Mouse (Mus musculus) embryonic facial prominence, embryonic 12.5 days (tissue): ENCODE results near the gene Dnaja3. TPM values are rescaled to one million over a fixed set of nuclear protein-coding genes. Genes with fewer than 3 reads are reported as not detected.

ENCODE experiments used
- ATAC-seq: fragments of 200-750 bp; cut with Nextera tagmentation; 2 replicates; pipeline ENCODE4 v1.8.0; 2017; ENCODE audit not compliant: insufficient number of reproducible peaks, insufficient read depth, low FRiP score, low TSS enrichment
- H3K27ac ChIP-seq: fragments of 300-500 bp; sonication (generic); 2 replicates; pipeline ENCODE4 v1.5.1; 2016; ENCODE audit warnings: mild to moderate bottlenecking
- H3K27me3 ChIP-seq: fragments of 300-500 bp; sonication (generic); 2 replicates; pipeline ENCODE4 v1.6.1; 2016; ENCODE audit warnings: mild to moderate bottlenecking, moderate library complexity
- H3K36me3 ChIP-seq: fragments of 300-500 bp; sonication (generic); 2 replicates; pipeline ENCODE4 v1.6.1; 2016; ENCODE audit warnings: mild to moderate bottlenecking
- H3K4me1 ChIP-seq: fragments of 300-500 bp; sonication (generic); 2 replicates; pipeline ENCODE4 v1.6.1; 2016
- H3K4me2 ChIP-seq: fragments of 300-500 bp; sonication (generic); replicated peaks from 2 replicates; pipeline ENCODE4 v1.6.1; 2016; ENCODE audit warnings: mild to moderate bottlenecking, moderate library complexity
- H3K4me3 ChIP-seq: fragments of 300-500 bp; sonication (generic); 2 replicates; pipeline ENCODE4 v1.5.1; 2016; ENCODE audit warnings: mild to moderate bottlenecking
- H3K9ac ChIP-seq: fragments of 300-500 bp; sonication (generic); 2 replicates; pipeline ENCODE4 v1.6.1; 2016; ENCODE audit warnings: mild to moderate bottlenecking, moderate library complexity
- H3K9me3 ChIP-seq: fragments of 300-500 bp; sonication (generic); 2 replicates; pipeline ENCODE4 v1.6.1; 2016; ENCODE audit warnings: mild to moderate bottlenecking, moderate library complexity
- WGBS: fragments of 180-500 bp; shearing (Covaris S2); methylation state at CpG from one replicate; pipeline ENCODE4 v1.1.7; 2016; 5-methylcytosine and 5-hydroxymethylcytosine counted together
- polyA plus RNA-seq: library from polyadenylated mRNA; unstranded; fragments of >200 nt; fragmentation: Nextera tagmentation; extraction: Ambion mirVana; gene quantifications from 2 replicates; pipeline ENCODE4 v1.2.1, GENCODE M21; 2016

Gene Dnaja3
- 57.1 and 59.8 TPM in 2 replicates for polyA plus RNA-seq

DNA sequence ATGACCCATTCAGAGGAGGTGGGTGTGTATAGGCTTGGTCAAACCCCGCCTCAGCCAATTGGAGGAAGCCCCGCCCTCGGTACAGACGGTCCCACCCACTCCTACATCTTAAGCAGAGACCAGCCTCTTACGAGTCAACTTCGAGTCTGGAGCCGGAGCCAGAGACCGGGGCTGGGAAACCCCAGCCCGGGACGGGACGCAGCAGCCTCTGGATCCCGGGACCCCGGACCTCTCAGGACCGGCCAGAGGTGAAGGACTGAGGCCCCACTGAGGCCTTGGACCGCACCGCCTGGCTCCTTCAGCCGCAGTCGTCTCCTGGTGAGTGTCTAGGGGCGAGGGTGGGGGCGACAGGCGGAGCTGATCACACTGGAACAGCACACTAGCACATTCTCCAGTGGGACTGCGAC is at the start of gene Dnaja3, which contains the start of gene Vasn:
Gene Dnaja3, plus strand, starts transcription at position 159 of the 407 bp plus-strand sequence.
Gene Vasn, plus strand, starts transcription at position 111 of the 407 bp plus-strand sequence.
- Histone ChIP-seq H3K27ac (peak within 1 kb of the TSS; percentile 93), H3K4me3 (peak within 1 kb of the TSS; percentile 79), H3K36me3 (peaks cover 12% of the 10 kb centered on the region; the same call in 1 of the 2 replicates), H3K4me1 (peaks cover 51% of the 10 kb centered on the region), H3K27me3 (no peaks in the 10 kb centered on the region), H3K9ac (peak within 1 kb of the TSS; percentile 86), H3K9me3 (no peaks in the 10 kb centered on the region), H3K4me2 (peak within 1 kb of the TSS; percentile 63)
- peak; percentile 96 for ATAC-seq
- WGBS: under 1% methylated on average over 22 of the region's 22 CpGs

DNA sequence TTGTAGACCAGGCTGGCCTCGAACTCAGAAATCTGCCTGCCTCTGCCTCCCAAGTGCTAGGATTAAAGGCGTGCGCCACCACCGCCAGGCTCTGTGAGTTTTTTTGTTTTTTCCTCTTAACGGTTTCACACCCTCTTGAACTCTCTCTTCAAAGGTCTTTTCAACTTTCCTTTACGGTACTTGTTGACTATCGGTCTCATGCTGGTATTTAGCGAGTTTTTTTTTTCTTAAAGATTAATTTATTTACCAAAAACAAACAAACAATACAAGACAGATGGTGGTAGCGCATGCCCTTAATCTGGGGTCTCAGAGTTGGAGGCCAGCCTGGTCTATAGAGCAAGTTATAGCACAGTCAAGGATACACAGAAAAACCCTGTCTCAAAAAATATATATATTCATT is 49.6 kb upstream of the Dnaja3 start:
- WGBS: 98% methylated on average over 9 of the region's 9 CpGs
- Histone ChIP-seq H3K27ac (no peak overlapping the region), H3K4me1 (peaks cover 34% of the 10 kb centered on the region)

DNA sequence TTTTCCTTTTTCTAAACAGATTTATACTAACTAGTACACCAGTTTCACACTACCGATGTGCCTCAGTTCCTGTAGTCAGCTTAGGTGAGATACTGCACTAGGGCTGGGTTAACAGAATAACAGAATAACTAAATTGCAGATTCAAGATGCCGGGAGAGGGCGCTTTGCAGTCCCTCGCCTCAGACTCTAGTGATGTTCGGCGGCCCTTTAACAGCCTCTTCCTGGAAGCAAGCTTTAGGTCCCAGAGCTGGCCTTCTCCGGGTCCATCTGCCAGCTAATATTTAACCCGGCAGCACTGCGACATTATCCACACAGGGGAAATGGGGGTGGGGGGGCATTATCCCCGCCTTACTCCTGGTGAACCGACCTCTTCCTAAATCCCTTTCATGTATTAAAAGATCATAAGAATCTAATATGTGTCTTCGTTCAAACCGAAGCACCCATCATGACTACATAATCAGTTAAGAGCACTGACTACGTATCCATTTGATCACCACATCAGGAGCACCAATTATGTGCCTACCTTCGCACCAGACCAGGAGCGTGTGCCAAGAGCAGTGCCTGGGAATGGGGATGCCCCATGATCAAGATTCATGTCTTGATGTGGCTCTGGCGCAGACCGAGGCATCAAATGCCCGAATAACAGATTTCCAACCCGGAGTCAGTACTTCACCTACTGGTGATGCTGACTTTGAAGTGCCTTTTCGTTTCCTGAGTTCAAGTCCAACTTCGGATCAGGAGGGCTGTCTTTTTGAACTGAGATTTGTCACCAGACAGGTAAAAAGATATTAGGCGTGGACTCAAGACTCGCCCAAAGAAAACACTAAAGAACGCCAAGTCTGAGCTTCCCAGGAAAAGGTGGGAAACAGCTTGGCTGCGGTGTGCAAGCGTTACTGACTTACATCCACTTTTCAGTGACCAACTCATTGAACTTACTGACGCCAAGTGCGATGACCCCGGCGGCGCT is 46.6 kb upstream of the Dnaja3 start:
- H3K4me1 ChIP-seq: peaks cover 47% of the 10 kb centered on the region
- no peaks in the 10 kb centered on the region for H3K27me3 ChIP-seq
- peak overlapping the region; percentile 93 for H3K4me2 ChIP-seq
- no peaks in the 10 kb centered on the region for H3K9me3 ChIP-seq
- no peak for ATAC-seq
- H3K36me3 ChIP-seq: peaks cover 8% of the 10 kb centered on the region
- 13% methylated on average over 32 of the region's 32 CpGs for WGBS
- peak overlapping the region; percentile 89 for H3K4me3 ChIP-seq
- H3K9ac ChIP-seq: peak overlapping the region; percentile 93
- H3K27ac ChIP-seq: peak overlapping the region; percentile 97

More for the DNA sequence above, 49.6 kb upstream of the Dnaja3 start:
- H3K36me3 ChIP-seq: peaks cover 8% of the 10 kb centered on the region
- H3K27me3 ChIP-seq: no peaks in the 10 kb centered on the region
- H3K4me2 ChIP-seq: no peak overlapping the region
- no peak overlapping the region for H3K4me3 ChIP-seq
- H3K9ac ChIP-seq: no peak overlapping the region
- no peaks in the 10 kb centered on the region for H3K9me3 ChIP-seq
- ATAC-seq: no peak

DNA sequence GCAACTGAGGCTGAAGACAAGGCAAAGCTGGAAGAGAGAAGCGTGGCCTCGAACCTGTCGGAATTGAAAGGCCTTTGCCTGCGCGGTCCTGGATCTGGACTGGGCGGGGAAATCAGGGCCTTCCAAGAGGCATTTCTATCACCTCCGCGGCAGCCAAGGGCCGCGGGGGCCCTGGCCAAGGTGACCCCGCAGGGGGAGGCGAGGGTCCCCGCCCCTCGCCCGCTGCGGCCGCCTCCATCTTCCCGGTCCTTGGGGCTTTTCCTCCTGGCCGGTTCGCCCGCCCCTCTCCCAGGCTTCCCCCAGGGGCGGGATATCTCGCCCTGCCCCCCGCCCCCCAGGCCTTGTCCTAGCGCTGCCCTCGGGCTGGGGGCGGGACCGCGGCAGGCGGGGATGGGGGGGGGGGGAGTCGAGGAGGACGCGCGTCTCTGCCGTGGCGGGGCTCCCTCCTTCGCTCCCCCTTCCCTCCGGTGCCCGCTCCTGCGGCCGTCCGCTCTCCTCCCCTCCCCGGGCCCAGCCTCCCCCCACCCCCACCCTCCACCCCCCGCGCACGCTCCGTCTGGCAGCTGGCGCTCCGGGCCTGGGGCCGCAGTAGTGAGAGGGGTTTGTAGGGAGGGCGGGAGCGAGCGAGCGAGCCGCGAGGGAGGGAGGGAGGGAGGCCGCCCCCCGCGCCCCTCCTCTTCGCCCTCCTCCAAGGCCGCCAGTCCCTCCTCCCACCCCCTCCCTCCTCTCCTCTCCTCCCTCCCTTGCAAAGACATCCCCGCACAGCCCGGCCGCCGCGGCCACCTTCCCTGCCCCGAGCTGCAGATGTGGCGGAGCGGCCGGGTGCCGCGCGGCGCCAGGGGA is 45.6 kb upstream of the Dnaja3 start, which contains the start of gene Glis2:
Gene Glis2, plus strand, starts transcription at position 743 of the 843 bp plus-strand sequence.
- Histone ChIP-seq H3K4me3 (peak within 1 kb of the TSS; percentile 89), H3K9ac (peak within 1 kb of the TSS; percentile 93), H3K9me3 (no peaks in the 10 kb centered on the region), H3K4me1 (peaks cover 57% of the 10 kb centered on the region), H3K36me3 (peaks cover 8% of the 10 kb centered on the region), H3K27ac (peak within 1 kb of the TSS; percentile 97), H3K27me3 (no peaks in the 10 kb centered on the region), H3K4me2 (peak within 1 kb of the TSS; percentile 93)
- ATAC-seq: peak; percentile 75
- WGBS: under 1% methylated on average over 33 of the region's 74 CpGs

DNA sequence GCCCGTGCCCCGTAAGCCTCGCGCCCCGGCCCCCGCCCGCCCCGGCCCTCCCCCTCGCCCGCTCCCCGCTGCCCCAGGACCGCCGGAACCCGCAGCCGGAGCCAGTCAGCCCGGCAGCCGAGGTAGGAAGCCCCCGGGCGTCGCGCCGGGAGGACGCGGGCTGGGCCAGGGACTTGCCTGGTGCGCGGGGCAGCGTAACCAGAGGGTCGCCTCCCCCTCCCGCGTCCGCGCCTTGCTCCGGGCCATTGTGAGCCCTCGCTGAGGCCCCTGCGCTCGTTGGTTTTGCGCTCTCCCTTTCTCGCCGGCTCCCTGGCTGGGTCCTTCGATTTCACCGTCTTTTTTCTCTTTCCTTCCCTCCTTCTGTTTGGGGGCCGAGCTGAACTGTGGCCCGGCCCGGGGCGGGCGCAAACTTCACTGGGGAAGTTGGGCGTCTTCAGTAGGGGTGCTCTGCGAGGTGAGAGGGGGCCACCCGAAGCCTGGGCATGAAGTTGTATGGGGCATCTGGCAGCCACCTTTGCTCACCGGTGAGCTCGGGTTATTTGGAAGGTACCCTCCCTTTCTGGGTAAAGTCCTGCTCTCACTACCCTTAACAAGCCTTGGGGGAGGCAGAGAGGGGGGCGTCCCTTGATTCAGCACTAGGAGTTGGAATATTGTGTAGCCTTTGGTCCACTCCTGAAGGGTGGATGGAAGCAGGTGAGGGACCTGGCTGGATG is 44.8 kb upstream of the Dnaja3 start:
- 0% methylated on average over 38 of the region's 52 CpGs for WGBS
- no peaks in the 10 kb centered on the region for H3K27me3 ChIP-seq
- peak overlapping the region; percentile 93 for H3K4me2 ChIP-seq
- H3K4me1 ChIP-seq: peaks cover 65% of the 10 kb centered on the region
- peak overlapping the region; percentile 93 for H3K9ac ChIP-seq
- peak overlapping the region; percentile 97 for H3K27ac ChIP-seq
- H3K9me3 ChIP-seq: no peaks in the 10 kb centered on the region
- ATAC-seq: peak; percentile 3; the same call in 1 of the 2 replicates
- peaks cover 8% of the 10 kb centered on the region for H3K36me3 ChIP-seq
- H3K4me3 ChIP-seq: peak overlapping the region; percentile 89

DNA sequence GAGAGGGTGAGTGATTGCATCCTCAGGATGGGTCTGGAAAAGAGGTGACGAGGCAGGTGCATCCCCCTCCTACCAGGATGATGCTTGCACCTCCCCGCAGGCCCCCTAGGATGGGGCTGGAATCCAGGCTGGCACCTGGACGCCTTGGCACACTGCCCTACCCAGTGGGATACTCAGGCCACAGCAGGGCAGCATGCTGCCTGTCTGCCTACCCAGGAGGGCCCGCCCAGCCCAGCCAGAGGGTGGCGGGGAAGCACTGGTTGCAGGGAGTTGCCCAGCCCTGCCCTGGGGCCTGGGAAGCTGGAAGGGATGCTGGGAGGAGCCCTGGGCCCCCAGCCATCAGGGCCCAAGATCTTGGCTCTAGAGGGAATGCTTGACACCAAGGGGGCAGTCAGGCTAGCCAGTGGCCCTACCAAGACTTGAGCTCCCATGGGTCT is 44.2 kb upstream of the Dnaja3 start:
- Histone ChIP-seq H3K4me2 (peak overlapping the region; percentile 93), H3K27me3 (no peaks in the 10 kb centered on the region), H3K9me3 (no peaks in the 10 kb centered on the region), H3K4me1 (peaks cover 71% of the 10 kb centered on the region), H3K4me3 (peak overlapping the region; percentile 89), H3K27ac (peak overlapping the region; percentile 97), H3K9ac (peak overlapping the region; percentile 93), H3K36me3 (peaks cover 4% of the 10 kb centered on the region)
- ATAC-seq: peak; percentile 6; the same call in 1 of the 2 replicates
- WGBS: 1% methylated on average over 5 of the region's 5 CpGs

DNA sequence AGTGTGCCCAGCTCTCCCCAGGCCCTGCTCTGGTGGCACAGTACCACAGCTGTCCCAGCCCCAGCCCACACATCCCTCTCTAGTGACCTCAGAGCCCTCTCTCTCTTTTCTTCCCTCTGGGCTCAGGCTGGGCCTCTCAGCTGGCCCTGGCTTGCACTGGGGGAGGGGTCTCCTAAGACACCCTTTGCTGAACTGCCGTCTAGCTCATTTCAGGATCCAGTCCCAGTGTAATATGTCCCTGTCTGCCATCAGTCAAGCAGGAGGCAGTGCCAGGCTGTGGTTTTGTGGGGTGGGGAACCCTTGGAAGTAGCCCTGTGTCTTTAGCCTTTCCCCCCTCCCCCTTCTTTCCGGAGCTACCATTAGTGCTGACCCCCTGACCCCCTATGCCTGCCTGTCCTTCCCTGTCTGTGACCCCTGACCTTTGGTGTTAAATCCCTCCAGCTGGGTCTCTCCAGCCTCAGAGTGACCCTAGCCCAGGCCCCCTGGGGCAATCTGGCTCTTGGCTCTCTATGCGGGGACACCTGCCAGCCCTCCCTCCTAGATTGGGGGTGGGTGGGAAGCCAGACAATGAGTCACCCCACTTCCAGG is 43.6 kb upstream of the Dnaja3 start:
- peaks cover 76% of the 10 kb centered on the region for H3K4me1 ChIP-seq
- ATAC-seq: peak; percentile 7; the same call in 1 of the 2 replicates
- peak overlapping the region; percentile 93 for H3K4me2 ChIP-seq
- 5% methylated on average over 3 of the region's 3 CpGs for WGBS
- no peaks in the 10 kb centered on the region for H3K27me3 ChIP-seq
- H3K36me3 ChIP-seq: no peaks in the 10 kb centered on the region
- H3K27ac ChIP-seq: peak overlapping the region; percentile 97
- peak overlapping the region; percentile 93 for H3K9ac ChIP-seq
- peak overlapping the region; percentile 89 for H3K4me3 ChIP-seq
- no peaks in the 10 kb centered on the region for H3K9me3 ChIP-seq

DNA sequence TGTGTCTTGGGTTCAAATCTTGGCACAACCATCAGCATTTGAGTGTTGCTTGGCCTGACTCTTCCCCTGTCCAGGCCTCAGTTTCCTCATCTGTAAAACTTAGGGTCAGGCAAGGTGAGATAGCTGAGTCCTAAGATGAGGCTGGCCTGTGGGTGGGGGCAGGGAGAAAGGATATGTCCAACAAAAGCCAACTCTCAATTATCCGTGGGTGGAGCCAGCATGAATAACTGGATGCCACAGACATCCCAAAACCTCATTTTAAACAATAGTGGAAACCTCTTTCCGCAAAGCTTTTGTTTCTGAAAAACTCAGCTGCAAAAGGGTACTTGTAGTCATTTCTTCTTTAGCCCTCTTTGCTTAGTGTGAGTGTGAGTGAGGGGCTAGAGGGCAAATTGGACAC is 43.0 kb upstream of the Dnaja3 start:
- H3K9ac ChIP-seq: peak overlapping the region; percentile 93
- 52% methylated on average over 2 of the region's 2 CpGs for WGBS
- H3K27ac ChIP-seq: peak overlapping the region; percentile 97; the same call in 1 of the 2 replicates
- ATAC-seq: no peak
- peak overlapping the region; percentile 93 for H3K4me2 ChIP-seq
- no peaks in the 10 kb centered on the region for H3K27me3 ChIP-seq
- H3K4me3 ChIP-seq: peak overlapping the region; percentile 89
- H3K4me1 ChIP-seq: peaks cover 81% of the 10 kb centered on the region
- no peaks in the 10 kb centered on the region for H3K36me3 ChIP-seq
- H3K9me3 ChIP-seq: no peaks in the 10 kb centered on the region

DNA sequence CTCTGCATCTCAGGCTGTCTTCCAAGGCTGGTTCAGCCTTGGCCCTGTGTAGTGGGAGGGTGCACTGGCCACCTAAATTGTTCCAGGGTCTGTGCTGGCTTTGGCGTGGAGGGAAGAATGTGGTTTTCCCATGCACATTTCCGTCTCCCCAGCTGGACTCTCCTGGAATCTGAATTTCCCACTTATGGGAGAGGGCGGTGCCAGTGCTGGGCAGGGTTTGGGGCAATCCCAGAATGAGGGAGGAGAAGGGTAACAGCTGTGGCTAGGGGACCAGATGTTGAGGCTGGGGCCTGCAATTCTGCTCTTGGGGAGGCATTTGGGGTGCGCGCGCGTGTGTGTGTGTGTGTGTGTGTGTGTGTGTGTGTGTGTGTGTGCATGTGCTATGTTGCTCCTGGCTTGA is 42.5 kb upstream of the Dnaja3 start:
- Histone ChIP-seq H3K9me3 (no peaks in the 10 kb centered on the region), H3K27ac (peak overlapping the region; percentile 97; the same call in 1 of the 2 replicates), H3K4me1 (peaks cover 84% of the 10 kb centered on the region), H3K4me3 (peak overlapping the region; percentile 89; the same call in 1 of the 2 replicates), H3K9ac (peak overlapping the region; percentile 38), H3K36me3 (no peaks in the 10 kb centered on the region), H3K27me3 (no peaks in the 10 kb centered on the region), H3K4me2 (peak overlapping the region; percentile 93)
- WGBS: 51% methylated on average over 7 of the region's 7 CpGs
- ATAC-seq: no peak

DNA sequence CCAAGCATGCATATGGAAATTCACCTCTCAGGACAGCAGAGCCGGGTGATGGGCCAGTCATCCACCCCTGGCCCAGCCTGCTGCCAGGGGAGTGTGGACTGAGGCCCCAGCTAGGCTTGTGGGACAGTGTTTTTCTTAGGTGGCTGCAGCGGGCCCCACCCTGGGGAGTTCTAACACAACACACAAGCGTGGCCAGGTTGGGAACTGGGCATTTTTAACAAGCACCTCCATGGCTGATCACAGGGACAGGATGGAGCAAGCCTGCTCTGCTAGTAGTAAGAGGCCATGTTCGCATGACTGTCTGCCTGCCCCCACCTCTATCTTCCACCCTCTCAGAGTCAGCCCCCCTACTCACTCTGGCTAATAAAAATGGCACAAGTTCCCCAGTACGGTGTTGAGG is 41.7 kb upstream of the Dnaja3 start:
- 59% methylated on average over 5 of the region's 5 CpGs for WGBS
- Histone ChIP-seq H3K27me3 (no peaks in the 10 kb centered on the region), H3K9ac (0 out of 2 replicates have a peak overlapping the region, but pooled peaks have one; percentile 1), H3K27ac (peak overlapping the region; percentile 97; the same call in 1 of the 2 replicates), H3K4me1 (peaks cover 84% of the 10 kb centered on the region), H3K36me3 (no peaks in the 10 kb centered on the region), H3K9me3 (no peaks in the 10 kb centered on the region), H3K4me3 (peak overlapping the region; percentile 1; the same call in 1 of the 2 replicates), H3K4me2 (peak overlapping the region; percentile 93; the same call in 1 of the 2 replicates)
- ATAC-seq: no peak
